Mouse (Mus musculus) megakaryocyte, embryonic 14.5 days (primary cell): ENCODE measurements around the gene Zbtb39. TPM values are rescaled to one million over a fixed set of nuclear protein-coding genes. Genes with fewer than 3 reads are reported as not detected.

Experiments used
- H3K27me3 ChIP-seq: replicated peaks from 2 replicates; pipeline ENCODE3; 2012; ENCODE audit warnings: inconsistent platforms
- H3K36me3 ChIP-seq: replicated peaks from 2 replicates; pipeline ENCODE3; 2012; ENCODE audit warnings: low read length, inconsistent platforms, mixed read lengths
- H3K4me1 ChIP-seq: 2 replicates; pipeline ENCODE4 v1.6.1; 2012; ENCODE audit warnings: inconsistent platforms
- H3K4me3 ChIP-seq: replicated peaks from 2 replicates; pipeline ENCODE3; 2012; ENCODE audit warnings: moderate library complexity, mild to moderate bottlenecking, inconsistent platforms
- H3K9me3 ChIP-seq: 2 replicates; pipeline ENCODE4 v1.6.1; 2012; ENCODE audit warnings: inconsistent platforms
- FLI1 ChIP-seq: IDR thresholded peaks from 2 replicates; pipeline ENCODE4 v1.6.1; 2012; ENCODE audit warnings: low read length, inconsistent platforms, mixed read lengths
- GATA1 ChIP-seq: IDR thresholded peaks from 3 replicates; pipeline ENCODE4 v1.6.1; 2012; ENCODE audit warnings: mixed read lengths, low read length, inconsistent platforms, borderline replicate concordance
- polyA plus RNA-seq: library from polyadenylated mRNA; stranded (reverse); fragments of >175 nt; gene quantifications from 2 replicates; pipeline ENCODE4 v1.2.3, GENCODE M21; 2012; ENCODE audit warnings: low replicate concordance; ENCODE audit not compliant: insufficient read depth

The Zbtb39 gene
- 0.30 and 0.54 TPM in 2 replicates for polyA plus RNA-seq

- Histone ChIP-seq H3K4me3 (peak within 1 kb of the TSS; percentile 96), H3K27me3 (peaks cover 3% of the 10 kb centered on the region), H3K4me1 (peaks cover 59% of the 10 kb centered on the region), H3K9me3 (peaks cover 17% of the 10 kb centered on the region), H3K36me3 (peaks cover 31% of the 10 kb centered on the region)
- TF ChIP-seq GATA1 (no peak), FLI1 (no peak)
These were observed at the start of gene Zbtb39 for GRCm38 (mm10) chr10:127739083-127739660. Zbtb39 (plus strand) TSS chr10:127739538.

GRCm38 (mm10) chr10:127691053-127691452 lies 48.3 kb upstream of the Zbtb39 start:
- peaks cover 32% of the 10 kb centered on the region for H3K36me3 ChIP-seq
- TF ChIP-seq FLI1: no peak
- TF ChIP-seq GATA1: no peak
- no peaks in the 10 kb centered on the region for H3K27me3 ChIP-seq
- H3K4me3 ChIP-seq: no peak overlapping the region
- peaks cover 1% of the 10 kb centered on the region for H3K4me1 ChIP-seq
- no peaks in the 10 kb centered on the region for H3K9me3 ChIP-seq

GRCm38 (mm10) chr10:127694636-127695035 lies 44.7 kb upstream of the Zbtb39 start:
- TF ChIP-seq GATA1 (no peak), FLI1 (no peak)
- Histone ChIP-seq H3K36me3 (peaks cover 46% of the 10 kb centered on the region), H3K27me3 (no peaks in the 10 kb centered on the region), H3K4me1 (no peaks in the 10 kb centered on the region; the same call in 1 of the 2 replicates), H3K4me3 (no peak overlapping the region), H3K9me3 (no peaks in the 10 kb centered on the region)

GRCm38 (mm10) chr10:127695775-127696174 lies 43.6 kb upstream of the Zbtb39 start:
- H3K27me3 ChIP-seq: no peaks in the 10 kb centered on the region
- no peaks in the 10 kb centered on the region; the same call in 1 of the 2 replicates for H3K4me1 ChIP-seq
- H3K36me3 ChIP-seq: peaks cover 40% of the 10 kb centered on the region
- no peaks in the 10 kb centered on the region for H3K9me3 ChIP-seq
- no peak overlapping the region for H3K4me3 ChIP-seq
- no peak for TF ChIP-seq GATA1
- TF ChIP-seq FLI1: no peak

GRCm38 (mm10) chr10:127698966-127699365 lies 40.4 kb upstream of the Zbtb39 start:
- Histone ChIP-seq H3K4me1 (no peaks in the 10 kb centered on the region; the same call in 1 of the 2 replicates), H3K36me3 (peaks cover 31% of the 10 kb centered on the region), H3K4me3 (no peak overlapping the region), H3K9me3 (no peaks in the 10 kb centered on the region), H3K27me3 (peaks cover 13% of the 10 kb centered on the region)
- TF ChIP-seq FLI1: no peak
- TF ChIP-seq GATA1: no peak

GRCm38 (mm10) chr10:127703299-127703698 lies 36.0 kb upstream of the Zbtb39 start:
- Histone ChIP-seq H3K4me3 (no peak overlapping the region), H3K36me3 (peaks cover 6% of the 10 kb centered on the region), H3K9me3 (no peaks in the 10 kb centered on the region), H3K4me1 (peaks cover 14% of the 10 kb centered on the region), H3K27me3 (peaks cover 47% of the 10 kb centered on the region)
- no peak for TF ChIP-seq FLI1

GRCm38 (mm10) chr10:127704293-127704692 lies 35.0 kb upstream of the Zbtb39 start:
- peaks cover 14% of the 10 kb centered on the region for H3K4me1 ChIP-seq
- H3K27me3 ChIP-seq: peaks cover 53% of the 10 kb centered on the region
- TF ChIP-seq FLI1 (no peak), GATA1 (no peak)
- H3K4me3 ChIP-seq: no peak overlapping the region
- peaks cover 1% of the 10 kb centered on the region for H3K36me3 ChIP-seq
- no peaks in the 10 kb centered on the region for H3K9me3 ChIP-seq

GRCm38 (mm10) chr10:127704766-127705220 lies 34.5 kb upstream of the Zbtb39 start, which contains the start of gene Myo1a:
Myo1a (plus strand) TSS chr10:127705170.
- H3K9me3 ChIP-seq: no peaks in the 10 kb centered on the region
- H3K36me3 ChIP-seq: no peaks in the 10 kb centered on the region
- TF ChIP-seq GATA1 (no peak), FLI1 (no peak)
- peaks cover 14% of the 10 kb centered on the region for H3K4me1 ChIP-seq
- H3K27me3 ChIP-seq: peaks cover 53% of the 10 kb centered on the region
- no peak within 1 kb of the TSS for H3K4me3 ChIP-seq

GRCm38 (mm10) chr10:127705783-127706182 lies 33.6 kb upstream of the Zbtb39 start:
- H3K36me3 ChIP-seq: no peaks in the 10 kb centered on the region

GRCm38 (mm10) chr10:127707721-127708120 lies 31.6 kb upstream of the Zbtb39 start:
- peaks cover 14% of the 10 kb centered on the region for H3K4me1 ChIP-seq
- no peaks in the 10 kb centered on the region for H3K9me3 ChIP-seq
- TF ChIP-seq GATA1: no peak
- TF ChIP-seq FLI1: no peak
- no peak overlapping the region for H3K4me3 ChIP-seq
- H3K27me3 ChIP-seq: peaks cover 65% of the 10 kb centered on the region
- no peaks in the 10 kb centered on the region for H3K36me3 ChIP-seq

More at GRCm38 (mm10) chr10:127705783-127706182, 33.6 kb upstream of the Zbtb39 start:
- Histone ChIP-seq H3K4me3 (no peak overlapping the region), H3K27me3 (peaks cover 62% of the 10 kb centered on the region), H3K9me3 (no peaks in the 10 kb centered on the region), H3K4me1 (peaks cover 14% of the 10 kb centered on the region)
- no peak for TF ChIP-seq GATA1

- H3K4me3 ChIP-seq: no peak overlapping the region
- H3K4me1 ChIP-seq: peaks cover 14% of the 10 kb centered on the region
- peaks cover 63% of the 10 kb centered on the region for H3K27me3 ChIP-seq
- no peaks in the 10 kb centered on the region for H3K9me3 ChIP-seq
- no peaks in the 10 kb centered on the region for H3K36me3 ChIP-seq
- no peak for TF ChIP-seq GATA1
- TF ChIP-seq FLI1: no peak
These were observed 30.4 kb upstream of the Zbtb39 start for GRCm38 (mm10) chr10:127708850-127709370.
